In genomic region chr10:130229584-130229983, GRCm38 (mm10) we compare ENCODE assay signal across 12 mouse cellular contexts. TPM values are rescaled to one million over a fixed set of nuclear protein-coding genes. Genes with fewer than 3 reads are reported as not detected.
DNase-seq lines count a peak whose midpoint lies in the region; ATAC-seq and TF ChIP-seq lines count a peak whose summit lies in the region.
"Had no signal": no experiment of that assay in that cellular context is flagged by ENCODE, and none has a peak within 500 bp of the region (broad histone marks: within the 10 kb centered on the region; RNA-seq: fewer than 3 reads in every experiment).

No protein-coding gene starts in this region.

- 98% methylated on average over 5 of the region's 5 CpGs for WGBS in hindbrain, postnatal 0 days
- WGBS in hindbrain, embryonic 13.5 days = 91% methylated on average over 5 of the region's 5 CpGs

- H3K9ac ChIP-seq in hindbrain, postnatal 0 days (replicated peaks; ENCODE audit: low read length) = no peak overlapping the region
- H3K9ac ChIP-seq in hindbrain, embryonic 13.5 days = no peak overlapping the region
- H3K9ac ChIP-seq: limb, embryonic 15.5 days; neural tube, embryonic 13.5 days had no signal

- H3K27ac ChIP-seq in hindbrain, postnatal 0 days = no peak overlapping the region
- no peak overlapping the region for H3K27ac ChIP-seq in hindbrain, embryonic 13.5 days
- H3K27ac ChIP-seq: limb, embryonic 15.5 days; macrophage; neural tube, embryonic 13.5 days had no signal

- no peaks in the 10 kb centered on the region for H3K36me3 ChIP-seq in hindbrain, postnatal 0 days (ENCODE audit: insufficient read depth, low read length)
- no peaks in the 10 kb centered on the region for H3K36me3 ChIP-seq in hindbrain, embryonic 13.5 days
- no peaks in the 10 kb centered on the region for H3K36me3 ChIP-seq in E14TG2a.4 (ENCODE audit: insufficient read depth, low read length)
- H3K36me3 ChIP-seq: limb, embryonic 15.5 days; neural tube, embryonic 13.5 days had no signal

- no peak for ATAC-seq in hindbrain, postnatal 0 days
- ATAC-seq in hindbrain, embryonic 13.5 days (ENCODE audit: low FRiP score) = no peak
- 0 out of 2 replicates have a peak, but pooled peaks have one; percentile 23 for ATAC-seq in megakaryocyte, adult 5-6 weeks (ENCODE audit: poor library complexity, severe bottlenecking)

- no peak for DNase-seq in hindbrain, postnatal 0 days (ENCODE audit: low spot score)
- DNase-seq in MEL-GATA-1-ER (ENCODE audit: extremely low read depth, low read depth) = peak; percentile 21
- no peak for DNase-seq in gastrocnemius, postnatal 10 days
- no peak for DNase-seq in gastrocnemius, adult 18-20 months (ENCODE audit: low spot score)
- DNase-seq: thymus, postnatal 25 days had no signal

- no peaks in the 10 kb centered on the region for H3K27me3 ChIP-seq in hindbrain, postnatal 0 days (ENCODE audit: insufficient read depth, low read length)
- H3K27me3 ChIP-seq in hindbrain, embryonic 13.5 days = no peaks in the 10 kb centered on the region
- no peaks in the 10 kb centered on the region for H3K27me3 ChIP-seq in E14TG2a.4 (ENCODE audit: insufficient read depth, low read length)
- H3K27me3 ChIP-seq: limb, embryonic 15.5 days; neural tube, embryonic 13.5 days had no signal

- no peak overlapping the region for H3K4me3 ChIP-seq in hindbrain, postnatal 0 days (ENCODE audit: low read length)
- no peak overlapping the region for H3K4me3 ChIP-seq in hindbrain, embryonic 13.5 days
- H3K4me3 ChIP-seq in E14TG2a.4 (replicated peaks; ENCODE audit: low read length) = no peak overlapping the region
- H3K4me3 ChIP-seq: limb, embryonic 15.5 days; neural tube, embryonic 13.5 days had no signal

- H3K4me1 ChIP-seq in hindbrain, postnatal 0 days (ENCODE audit: insufficient read depth, low read length) = no peaks in the 10 kb centered on the region
- no peaks in the 10 kb centered on the region; the same call in 1 of the 2 replicates for H3K4me1 ChIP-seq in hindbrain, embryonic 13.5 days (replicated peaks)
- no peaks in the 10 kb centered on the region for H3K4me1 ChIP-seq in E14TG2a.4 (replicated peaks; ENCODE audit: low read depth, low read length)
- H3K4me1 ChIP-seq: limb, embryonic 15.5 days had no signal

- no peak overlapping the region for H3K4me2 ChIP-seq in hindbrain, postnatal 0 days (ENCODE audit: low read depth, low read length)
- H3K4me2 ChIP-seq in hindbrain, embryonic 13.5 days = no peak overlapping the region
- H3K4me2 ChIP-seq: limb, embryonic 15.5 days; neural tube, embryonic 13.5 days had no signal

- peak; percentile 17; the same call in 1 of the 2 replicates for TF ChIP-seq CTCF in hindbrain, postnatal 0 days (IDR thresholded peaks at IDR 0.05; ENCODE audit: low read depth)
- peak; percentile 39 for TF ChIP-seq CTCF in E14TG2a.4 (conservative IDR thresholded peaks at IDR 0.05; ENCODE audit: low read length)

- H3K9me3 ChIP-seq in hindbrain, postnatal 0 days (ENCODE audit: low read length) = no peaks in the 10 kb centered on the region
- H3K9me3 ChIP-seq in hindbrain, embryonic 13.5 days = no peaks in the 10 kb centered on the region
- H3K9me3 ChIP-seq in E14TG2a.4 (ENCODE audit: low read length) = no peaks in the 10 kb centered on the region; the same call in 1 of the 2 replicates
- H3K9me3 ChIP-seq: limb, embryonic 15.5 days; neural tube, embryonic 13.5 days had no signal

RNA-seq across cellular contexts. Expression of gene Olfr827, which starts 15.4 kb away (rescaled TPM):
- not detected in 2 replicates for total RNA-seq in hindbrain, postnatal 0 days (2014; rRNA removed)
- polyA plus RNA-seq in hindbrain, postnatal 0 days (2015; fragmentation: Nextera tagmentation; extraction: Ambion mirVana) = not detected in 2 replicates
- not detected in 2 replicates for polyA plus RNA-seq in hindbrain, embryonic 13.5 days (2015; fragmentation: Nextera tagmentation; extraction: Ambion mirVana)
- not detected in 2 replicates for total RNA-seq in megakaryocyte, adult 5-6 weeks (2015)
- total RNA-seq in megakaryocyte, adult 5-6 weeks (2017) = not detected in 2 replicates
- total RNA-seq in gastrocnemius, postnatal 10 days (2021) = not detected
- not detected for total RNA-seq in gastrocnemius, adult 18-20 months (2021)
- total RNA-seq: heart, adult 8-10 months had no signal
- polyA plus RNA-seq: limb, embryonic 15.5 days; macrophage; neural tube, embryonic 13.5 days had no signal

RNA-seq across cellular contexts. Expression of gene Olfr826, which starts 45.6 kb away (rescaled TPM):
- total RNA-seq in hindbrain, postnatal 0 days (2014; rRNA removed) = not detected in 2 replicates
- polyA plus RNA-seq in hindbrain, postnatal 0 days (2015; fragmentation: Nextera tagmentation; extraction: Ambion mirVana) = not detected in 2 replicates
- polyA plus RNA-seq in hindbrain, embryonic 13.5 days (2015; fragmentation: Nextera tagmentation; extraction: Ambion mirVana) = not detected in 2 replicates
- total RNA-seq in megakaryocyte, adult 5-6 weeks (2015) = not detected in 2 replicates
- not detected in 2 replicates for total RNA-seq in megakaryocyte, adult 5-6 weeks (2017)
- not detected for total RNA-seq in gastrocnemius, postnatal 10 days (2021)
- not detected for total RNA-seq in gastrocnemius, adult 18-20 months (2021)
- total RNA-seq: heart, adult 8-10 months had no signal
- polyA plus RNA-seq: limb, embryonic 15.5 days; macrophage; neural tube, embryonic 13.5 days had no signal

RNA-seq across cellular contexts. Expression of gene Neurod4, which starts 50.5 kb away (rescaled TPM):
- total RNA-seq in hindbrain, postnatal 0 days (2014; rRNA removed) = 0.65 and 2.6 TPM in 2 replicates
- polyA plus RNA-seq in hindbrain, postnatal 0 days (2015; fragmentation: Nextera tagmentation; extraction: Ambion mirVana) = 0.91 and 1.3 TPM in 2 replicates
- polyA plus RNA-seq in hindbrain, embryonic 13.5 days (2015; fragmentation: Nextera tagmentation; extraction: Ambion mirVana) = 2.7 and 6.7 TPM in 2 replicates
- not detected in 2 replicates for total RNA-seq in megakaryocyte, adult 5-6 weeks (2015)
- not detected in 2 replicates for total RNA-seq in megakaryocyte, adult 5-6 weeks (2017)
- not detected for total RNA-seq in gastrocnemius, postnatal 10 days (2021)
- not detected for total RNA-seq in gastrocnemius, adult 18-20 months (2021)
- total RNA-seq: heart, adult 8-10 months had no signal
- polyA plus RNA-seq: limb, embryonic 15.5 days; macrophage had no signal
